In genomic region chr8:127293025-127293729, GRCm38 (mm10) we compare ENCODE assay signal across 29 mouse cellular contexts.
DNase-seq lines count a peak whose midpoint lies in the region; ATAC-seq and TF ChIP-seq lines count a peak whose summit lies in the region.
"Had no signal": no experiment of that assay in that cellular context is flagged by ENCODE, and none has a peak within 500 bp of the region (broad histone marks: within the 10 kb centered on the region; RNA-seq: fewer than 3 reads in every experiment).

No protein-coding gene starts in this region.

- no peak for DNase-seq in forebrain, postnatal 0 days
- DNase-seq in midbrain, embryonic 10.5 days (ENCODE audit: low spot score), result no peak
- DNase-seq in midbrain, postnatal 0 days (ENCODE audit: low spot score), result no peak
- DNase-seq in yolk sac, embryonic 10.5 days (ENCODE audit: low spot score), result no peak
- no peak for DNase-seq in spleen, adult 18-20 months
- DNase-seq: adrenal gland, adult 8-10 months; cerebellum, adult 2 months; cerebellum, postnatal 14 days; embryo, embryonic 11 days; gastrocnemius, adult 2 months; gastrocnemius, postnatal 36 days; heart, adult 2 months; kidney, adult 18-20 months; layer of hippocampus, postnatal 36 days; left cerebral cortex, postnatal 4 days; lung, postnatal 36 days; right cerebral cortex, adult 18-20 months; thymus, postnatal 4 days had no signal

- 60% methylated on average over 6 of the region's 6 CpGs for WGBS in forebrain, postnatal 0 days
- WGBS in forebrain, embryonic 15.5 days, result 56% methylated on average over 6 of the region's 6 CpGs
- WGBS in midbrain, embryonic 13.5 days, result 50% methylated on average over 6 of the region's 6 CpGs
- 61% methylated on average over 6 of the region's 6 CpGs for WGBS in midbrain, embryonic 10.5 days
- WGBS in intestine, embryonic 16.5 days, result 74% methylated on average over 6 of the region's 6 CpGs
- WGBS in midbrain, postnatal 0 days, result 50% methylated on average over 6 of the region's 6 CpGs

- H3K27ac ChIP-seq in forebrain, postnatal 0 days (ENCODE audit: low read depth, low read length), result peak overlapping the region; percentile 35; the same call in 1 of the 2 replicates
- no peak overlapping the region for H3K27ac ChIP-seq in forebrain, embryonic 15.5 days (replicated peaks)
- H3K27ac ChIP-seq in midbrain, embryonic 13.5 days, result peak overlapping the region; percentile 61
- H3K27ac ChIP-seq in midbrain, embryonic 10.5 days (replicated peaks), result no peak overlapping the region
- H3K27ac ChIP-seq in intestine, embryonic 16.5 days (ENCODE audit: low read length), result peak overlapping the region; percentile 13
- H3K27ac ChIP-seq in midbrain, postnatal 0 days (ENCODE audit: low read depth, low read length), result 0 out of 2 replicates have a peak overlapping the region, but pooled peaks have one; percentile 32
- H3K27ac ChIP-seq: embryonic facial prominence, embryonic 12.5 days; gastrocnemius, adult 2 months; heart, adult 2 months; kidney, postnatal 0 days; liver, embryonic 12.5 days; neural tube, embryonic 15.5 days had no signal

- H3K4me1 ChIP-seq in forebrain, postnatal 0 days (ENCODE audit: insufficient read depth), result 0 out of 2 replicates have a peak, but pooled peaks cover 2% of the 10 kb centered on the region
- peaks cover 8% of the 10 kb centered on the region for H3K4me1 ChIP-seq in forebrain, embryonic 15.5 days
- H3K4me1 ChIP-seq in midbrain, embryonic 13.5 days (replicated peaks), result peaks cover 18% of the 10 kb centered on the region
- peaks cover 32% of the 10 kb centered on the region for H3K4me1 ChIP-seq in midbrain, embryonic 10.5 days
- peaks cover 3% of the 10 kb centered on the region; the same call in 1 of the 2 replicates for H3K4me1 ChIP-seq in intestine, embryonic 16.5 days (ENCODE audit: control insufficient read depth, insufficient read depth, low read length)
- H3K4me1 ChIP-seq in midbrain, postnatal 0 days (ENCODE audit: insufficient read depth, low read length), result peaks cover 4% of the 10 kb centered on the region; the same call in 1 of the 2 replicates
- H3K4me1 ChIP-seq: embryonic facial prominence, embryonic 12.5 days; heart, embryonic 12.5 days; liver, embryonic 12.5 days had no signal

- no peaks in the 10 kb centered on the region for H3K36me3 ChIP-seq in forebrain, postnatal 0 days (ENCODE audit: insufficient read depth)
- no peaks in the 10 kb centered on the region for H3K36me3 ChIP-seq in forebrain, embryonic 15.5 days
- H3K36me3 ChIP-seq in midbrain, embryonic 13.5 days, result no peaks in the 10 kb centered on the region
- H3K36me3 ChIP-seq in midbrain, embryonic 10.5 days, result no peaks in the 10 kb centered on the region
- H3K36me3 ChIP-seq in intestine, embryonic 16.5 days (ENCODE audit: control insufficient read depth, insufficient read depth, low read length), result no peaks in the 10 kb centered on the region
- H3K36me3 ChIP-seq in midbrain, postnatal 0 days (ENCODE audit: insufficient read depth, low read length), result no peaks in the 10 kb centered on the region
- H3K36me3 ChIP-seq: embryonic facial prominence, embryonic 12.5 days; G1E; heart, embryonic 12.5 days; liver, embryonic 12.5 days; neural tube, embryonic 15.5 days had no signal

- ATAC-seq in forebrain, postnatal 0 days, result no peak
- ATAC-seq in forebrain, embryonic 15.5 days (replicated peaks), result no peak
- peak; percentile 20; the same call in 1 of the 2 replicates for ATAC-seq in midbrain, embryonic 13.5 days
- ATAC-seq in intestine, embryonic 16.5 days, result peak; percentile 88
- ATAC-seq in midbrain, postnatal 0 days (ENCODE audit: low FRiP score), result no peak
- ATAC-seq: forebrain, embryonic 14.5 days; liver, embryonic 12.5 days had no signal

- H3K4me3 ChIP-seq in forebrain, postnatal 0 days (ENCODE audit: low read depth, low read length), result no peak overlapping the region
- no peak overlapping the region for H3K4me3 ChIP-seq in forebrain, embryonic 15.5 days
- no peak overlapping the region for H3K4me3 ChIP-seq in midbrain, embryonic 13.5 days (replicated peaks)
- no peak overlapping the region for H3K4me3 ChIP-seq in midbrain, embryonic 10.5 days
- no peak overlapping the region for H3K4me3 ChIP-seq in intestine, embryonic 16.5 days (ENCODE audit: low read length)
- H3K4me3 ChIP-seq in midbrain, postnatal 0 days (ENCODE audit: low read depth, low read length), result no peak overlapping the region
- H3K4me3 ChIP-seq: embryonic facial prominence, embryonic 12.5 days; gastrocnemius, adult 2 months; heart, adult 2 months; heart, embryonic 12.5 days; liver, embryonic 12.5 days; neural tube, embryonic 15.5 days had no signal

- H3K9me3 ChIP-seq in forebrain, postnatal 0 days (ENCODE audit: low read length), result no peaks in the 10 kb centered on the region
- H3K9me3 ChIP-seq in forebrain, embryonic 15.5 days, result no peaks in the 10 kb centered on the region
- H3K9me3 ChIP-seq in midbrain, embryonic 13.5 days, result no peaks in the 10 kb centered on the region
- no peaks in the 10 kb centered on the region for H3K9me3 ChIP-seq in midbrain, embryonic 10.5 days (replicated peaks)
- H3K9me3 ChIP-seq in intestine, embryonic 16.5 days (ENCODE audit: control insufficient read depth, low read length), result no peaks in the 10 kb centered on the region
- no peaks in the 10 kb centered on the region for H3K9me3 ChIP-seq in midbrain, postnatal 0 days (ENCODE audit: low read length)
- H3K9me3 ChIP-seq: embryonic facial prominence, embryonic 12.5 days; heart, embryonic 12.5 days; liver, embryonic 12.5 days; neural tube, embryonic 15.5 days had no signal

- no peak for TF ChIP-seq CTCF in forebrain, postnatal 0 days (IDR thresholded peaks at IDR 0.05; ENCODE audit: low read depth)
- no peak for TF ChIP-seq CTCF in midbrain, postnatal 0 days (IDR thresholded peaks at IDR 0.05)

- H3K4me2 ChIP-seq in forebrain, postnatal 0 days (ENCODE audit: low read depth), result no peak overlapping the region
- H3K4me2 ChIP-seq in forebrain, embryonic 15.5 days (replicated peaks), result no peak overlapping the region
- no peak overlapping the region for H3K4me2 ChIP-seq in midbrain, embryonic 13.5 days (replicated peaks)
- H3K4me2 ChIP-seq in intestine, embryonic 16.5 days (ENCODE audit: low read depth, low read length), result no peak overlapping the region
- H3K4me2 ChIP-seq in midbrain, postnatal 0 days (ENCODE audit: low read depth, low read length, poor library complexity, severe bottlenecking), result no peak overlapping the region
- H3K4me2 ChIP-seq: embryonic facial prominence, embryonic 12.5 days; heart, embryonic 12.5 days; liver, embryonic 12.5 days; neural tube, embryonic 15.5 days had no signal

- H3K9ac ChIP-seq in forebrain, postnatal 0 days, result no peak overlapping the region
- no peak overlapping the region for H3K9ac ChIP-seq in forebrain, embryonic 15.5 days (replicated peaks)
- no peak overlapping the region for H3K9ac ChIP-seq in midbrain, embryonic 13.5 days (replicated peaks)
- no peak overlapping the region for H3K9ac ChIP-seq in intestine, embryonic 16.5 days (ENCODE audit: low read depth, low read length)
- H3K9ac ChIP-seq in midbrain, postnatal 0 days (replicated peaks; ENCODE audit: low read length, poor library complexity, severe bottlenecking), result no peak overlapping the region
- H3K9ac ChIP-seq: embryonic facial prominence, embryonic 12.5 days; heart, embryonic 12.5 days; liver, embryonic 12.5 days; liver, postnatal 0 days; neural tube, embryonic 15.5 days had no signal

- no peaks in the 10 kb centered on the region for H3K27me3 ChIP-seq in forebrain, postnatal 0 days (ENCODE audit: insufficient read depth, low read length)
- no peaks in the 10 kb centered on the region for H3K27me3 ChIP-seq in forebrain, embryonic 15.5 days
- H3K27me3 ChIP-seq in midbrain, embryonic 13.5 days, result no peaks in the 10 kb centered on the region
- no peaks in the 10 kb centered on the region for H3K27me3 ChIP-seq in midbrain, embryonic 10.5 days (ENCODE audit: low read depth, poor library complexity, severe bottlenecking)
- no peaks in the 10 kb centered on the region for H3K27me3 ChIP-seq in intestine, embryonic 16.5 days (replicated peaks; ENCODE audit: control insufficient read depth, insufficient read depth, low read length)
- no peaks in the 10 kb centered on the region for H3K27me3 ChIP-seq in midbrain, postnatal 0 days (ENCODE audit: insufficient read depth, low read length)
- H3K27me3 ChIP-seq: embryonic facial prominence, embryonic 12.5 days; heart, embryonic 12.5 days; liver, embryonic 12.5 days; neural tube, embryonic 15.5 days had no signal

Comparison
In these comparisons a context has a peak if more than half of its experiments do, and no peak if none do; other contexts are left out.
1. ATAC-seq: peak in midbrain, embryonic 13.5 days (single experiment) and intestine, embryonic 16.5 days (single experiment); none in forebrain, postnatal 0 days (single experiment), forebrain, embryonic 15.5 days (single experiment) and midbrain, postnatal 0 days (single experiment).
2. H3K27ac ChIP-seq: peak in forebrain, postnatal 0 days (single experiment), midbrain, embryonic 13.5 days (single experiment), intestine, embryonic 16.5 days (single experiment) and midbrain, postnatal 0 days (single experiment); none in forebrain, embryonic 15.5 days (single experiment) and midbrain, embryonic 10.5 days (single experiment).